Mouse (Mus musculus) heart, adult 2 months (tissue): ENCODE results near the gene Bach2.
A peak's percentile ranks its signal among the peaks of the same experiment; 100 is the strongest.

ENCODE experiments used
- CTCF ChIP-seq: fragments of 200-600 bp; IDR thresholded peaks from 2 replicates; pipeline ENCODE4 v1.8.1; 2022; ENCODE audit warnings: antibody characterized with exemption, mild to moderate bottlenecking, moderate library complexity
- EP300 ChIP-seq: fragments of 200-500 bp; IDR thresholded peaks from 2 replicates; pipeline ENCODE4 v1.6.1; 2011; ENCODE audit warnings: low read depth, low read length, control low read depth; ENCODE audit not compliant: insufficient read depth
- POLR2A ChIP-seq: fragments of 200-500 bp; IDR thresholded peaks from 2 replicates; pipeline ENCODE4 v1.6.1; 2011; ENCODE audit warnings: mild to moderate bottlenecking, low read depth, low read length, control low read depth; ENCODE audit not compliant: insufficient read depth

DNA sequence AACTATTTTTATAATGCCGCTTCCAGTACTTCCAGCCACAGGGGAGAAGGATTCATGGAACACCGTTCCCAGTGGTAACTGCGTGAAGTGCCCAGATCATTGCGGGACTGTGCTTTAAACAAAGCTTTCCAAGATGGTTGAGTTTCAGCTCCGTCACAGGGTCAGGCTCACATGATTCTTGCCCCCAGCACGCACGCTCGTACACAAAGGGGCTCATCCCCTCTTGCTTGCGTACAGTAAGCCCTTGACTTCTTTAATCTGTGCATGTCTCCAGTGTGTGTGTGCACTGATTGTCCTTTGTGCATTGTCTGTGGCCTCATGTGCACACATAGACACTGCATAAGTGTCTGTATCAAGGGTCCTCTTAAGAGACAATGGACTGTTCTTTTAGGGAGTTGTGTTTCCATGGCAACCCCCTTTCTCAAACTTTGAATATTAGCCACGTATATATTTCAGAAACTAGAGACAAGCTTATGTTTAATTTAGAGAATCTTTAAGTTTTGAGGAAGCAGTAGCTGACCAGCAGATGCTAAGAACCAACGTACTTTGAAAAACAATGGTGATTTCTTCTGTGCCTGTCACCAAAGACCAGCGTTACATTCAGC, 119.5 kb downstream of the Bach2 start:
- TF ChIP-seq CTCF: peak; percentile 42
- TF ChIP-seq EP300: no peak
- TF ChIP-seq POLR2A: no peak
